Mouse (Mus musculus): ENCODE results near the gene Dot1l. TPM values are rescaled to one million over a fixed set of nuclear protein-coding genes. Genes with fewer than 3 reads are reported as not detected.

The Dot1l gene
- polyA plus RNA-seq (2015; fragmentation: Nextera tagmentation; extraction: Ambion mirVana), result 19.3 and 20.3 TPM in 2 replicates

DNA sequence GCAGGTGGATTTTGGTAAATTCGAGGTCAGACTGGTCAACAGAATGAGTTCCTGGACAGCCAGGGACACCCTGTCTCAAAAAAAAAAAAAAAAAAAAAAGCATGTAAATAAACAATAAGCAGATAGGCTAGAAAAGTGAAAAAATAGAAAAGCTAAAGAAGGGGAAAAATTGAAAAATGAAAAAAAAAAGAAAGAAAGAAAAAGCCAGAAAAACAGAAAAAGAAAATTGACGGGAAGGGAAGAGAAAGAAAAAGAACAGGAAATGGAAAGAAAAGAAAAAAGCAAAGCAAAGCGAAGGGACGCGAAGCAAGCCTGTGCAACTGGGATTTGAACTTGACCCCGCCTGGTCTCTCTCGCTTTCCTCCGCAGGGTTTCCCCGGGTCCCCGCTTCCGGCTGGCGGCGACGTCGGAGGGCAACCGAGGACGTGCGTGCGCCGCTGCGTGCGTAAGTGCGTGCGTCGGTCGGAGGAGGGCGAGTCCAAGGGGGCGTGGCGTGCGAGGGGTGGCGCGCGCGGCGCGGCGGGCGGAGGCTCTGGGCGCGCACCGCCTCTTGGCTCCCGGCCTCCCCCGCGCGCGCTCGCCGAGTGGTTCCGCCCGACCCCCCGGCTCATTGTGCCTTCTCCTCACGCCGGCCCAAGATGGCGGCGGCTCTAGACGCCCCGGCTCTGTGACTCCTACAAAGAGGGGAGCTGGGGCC lies at the start of gene Dot1l:
Gene Dot1l (plus strand): TSS at position 613 of the 697 bp plus-strand sequence.
- no peaks in the 10 kb centered on the region for H3K9me3 ChIP-seq (replicated peaks)
- H3K27me3 ChIP-seq (replicated peaks), result no peaks in the 10 kb centered on the region
- H3K36me3 ChIP-seq, result no peaks in the 10 kb centered on the region
- peak within 1 kb of the TSS; percentile 89 for H3K4me2 ChIP-seq
- peaks cover 58% of the 10 kb centered on the region for H3K4me1 ChIP-seq
- ATAC-seq (ENCODE audit: low FRiP score), result peak; percentile 94
- 1% methylated on average over 48 of the region's 57 CpGs for WGBS
- peak within 1 kb of the TSS; percentile 92 for H3K9ac ChIP-seq (replicated peaks)
- H3K27ac ChIP-seq (replicated peaks), result peak within 1 kb of the TSS; percentile 90
- peak within 1 kb of the TSS; percentile 73 for H3K4me3 ChIP-seq (replicated peaks)

DNA sequence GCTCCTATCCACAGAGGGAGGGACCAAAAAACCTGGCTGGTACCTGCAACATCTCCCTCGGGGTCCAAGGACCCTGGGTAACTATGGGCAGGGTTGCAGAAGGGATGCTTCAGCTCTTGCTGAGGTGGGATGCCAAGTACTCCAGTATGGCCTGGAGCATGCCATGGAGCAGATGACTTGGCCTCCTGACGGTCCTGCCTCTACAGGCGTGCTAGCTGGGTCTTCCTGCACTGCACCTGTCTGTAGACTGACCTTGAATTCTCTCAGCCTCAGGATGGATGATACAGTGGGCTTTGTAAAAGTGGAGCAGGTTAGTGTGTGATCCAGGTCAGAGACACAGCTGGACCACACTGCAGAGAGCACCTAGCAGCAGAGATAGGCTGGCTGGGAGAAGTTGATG lies 49.5 kb upstream of the Dot1l start:
- H3K36me3 ChIP-seq, result peaks cover 52% of the 10 kb centered on the region
- peaks cover 33% of the 10 kb centered on the region for H3K4me1 ChIP-seq
- H3K27ac ChIP-seq (replicated peaks), result no peak overlapping the region
- WGBS, result 81% methylated on average over 3 of the region's 3 CpGs
- no peak overlapping the region for H3K4me2 ChIP-seq
- ATAC-seq (ENCODE audit: low FRiP score), result no peak
- no peaks in the 10 kb centered on the region for H3K9me3 ChIP-seq (replicated peaks)
- H3K27me3 ChIP-seq (replicated peaks), result no peaks in the 10 kb centered on the region
- no peak overlapping the region for H3K9ac ChIP-seq (replicated peaks)
- H3K4me3 ChIP-seq (replicated peaks), result no peak overlapping the region

DNA sequence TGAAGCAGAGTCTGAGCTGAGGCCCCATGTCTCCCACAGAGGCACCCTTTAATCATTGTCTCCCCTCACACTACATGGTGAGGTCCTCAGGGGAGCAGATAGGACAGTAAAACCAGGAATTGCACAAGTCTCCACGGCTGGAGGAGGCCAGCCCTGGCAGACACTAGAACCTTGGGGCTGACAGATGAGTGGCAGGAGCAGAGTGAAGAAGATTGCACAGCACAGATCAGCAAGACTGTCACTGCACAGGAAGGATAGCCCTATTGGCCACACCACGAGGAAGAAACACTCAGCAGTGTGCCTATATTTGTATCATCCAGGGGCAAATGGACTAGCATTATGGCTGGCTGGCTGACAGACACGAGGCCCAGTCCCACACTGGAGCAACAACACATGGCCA lies 44.2 kb upstream of the Dot1l start:
- Histone ChIP-seq H3K9ac (replicated peaks) (no peak overlapping the region), H3K9me3 (replicated peaks) (no peaks in the 10 kb centered on the region), H3K27ac (replicated peaks) (no peak overlapping the region), H3K4me2 (no peak overlapping the region), H3K4me1 (no peaks in the 10 kb centered on the region), H3K27me3 (replicated peaks) (no peaks in the 10 kb centered on the region), H3K36me3 (peaks cover 97% of the 10 kb centered on the region), H3K4me3 (replicated peaks) (no peak overlapping the region)
- ATAC-seq (ENCODE audit: low FRiP score), result no peak
- 88% methylated on average over 3 of the region's 3 CpGs for WGBS

DNA sequence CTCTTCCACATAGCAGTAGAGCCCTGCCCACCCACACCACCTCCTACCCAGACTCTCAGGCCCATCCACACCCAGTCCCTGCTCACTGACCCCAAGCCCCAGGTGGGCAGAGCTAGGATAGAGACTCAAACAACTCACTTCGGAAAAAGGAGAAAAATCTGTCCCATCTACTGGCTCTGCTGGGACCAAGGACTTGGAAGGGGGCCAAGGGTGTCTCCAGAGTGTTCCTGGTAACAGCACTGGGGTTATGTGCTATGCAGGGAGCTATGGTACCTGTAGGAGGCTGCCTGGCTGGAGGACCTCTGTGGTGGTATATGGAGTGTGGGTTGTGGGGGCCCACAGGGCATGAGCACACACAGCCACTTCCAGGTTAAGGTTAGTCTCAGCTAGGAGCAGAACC lies 37.7 kb upstream of the Dot1l start:
- Histone ChIP-seq H3K9me3 (replicated peaks) (no peaks in the 10 kb centered on the region), H3K9ac (replicated peaks) (no peak overlapping the region), H3K27ac (replicated peaks) (no peak overlapping the region), H3K4me2 (no peak overlapping the region), H3K4me3 (replicated peaks) (no peak overlapping the region), H3K4me1 (no peaks in the 10 kb centered on the region), H3K27me3 (replicated peaks) (no peaks in the 10 kb centered on the region), H3K36me3 (peaks cover 95% of the 10 kb centered on the region)
- 72% methylated on average over 1 of the region's 1 CpGs for WGBS
- no peak for ATAC-seq (ENCODE audit: low FRiP score)

DNA sequence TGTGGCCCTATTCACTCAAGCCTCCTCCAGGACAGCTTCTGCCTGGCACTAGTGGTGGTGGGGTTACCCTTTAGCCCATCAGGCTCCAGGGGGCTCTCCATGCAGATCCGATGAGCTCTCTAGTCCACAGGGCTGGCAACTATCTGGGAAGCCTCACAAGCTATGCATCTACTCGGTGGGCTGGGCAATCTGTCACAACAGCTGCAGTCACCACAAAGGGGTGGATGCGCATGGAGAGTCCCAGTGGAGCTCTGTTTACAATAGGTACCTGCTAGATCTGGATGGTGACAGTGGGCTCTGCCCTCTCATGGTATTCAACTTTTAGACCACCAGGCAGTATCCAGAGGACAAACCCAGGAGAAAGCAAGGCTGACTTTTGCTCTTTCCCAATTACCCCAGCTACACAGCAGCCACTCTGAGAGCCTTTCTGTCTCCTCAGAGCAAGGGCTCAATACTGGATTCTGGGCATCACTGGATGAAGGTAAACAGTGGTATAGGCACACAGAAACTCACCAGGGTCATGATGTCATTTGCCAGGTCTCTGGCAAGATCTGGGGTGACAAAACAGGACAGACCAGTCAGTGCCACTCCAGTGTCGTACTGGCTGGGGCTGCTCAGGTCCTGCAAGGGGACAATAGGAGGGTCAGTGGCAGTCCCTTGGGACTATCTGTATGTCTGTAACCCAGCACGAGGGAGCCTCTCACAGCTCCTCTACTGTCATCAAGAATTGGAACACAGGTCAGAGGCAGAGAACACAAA lies 27.5 kb upstream of the Dot1l start:
- peaks cover 95% of the 10 kb centered on the region for H3K36me3 ChIP-seq
- no peak overlapping the region for H3K9ac ChIP-seq (replicated peaks)
- no peaks in the 10 kb centered on the region for H3K27me3 ChIP-seq (replicated peaks)
- no peak overlapping the region for H3K4me2 ChIP-seq
- no peak overlapping the region for H3K4me3 ChIP-seq (replicated peaks)
- no peaks in the 10 kb centered on the region for H3K9me3 ChIP-seq (replicated peaks)
- H3K4me1 ChIP-seq, result no peaks in the 10 kb centered on the region
- WGBS, result 86% methylated on average over 5 of the region's 5 CpGs
- no peak overlapping the region for H3K27ac ChIP-seq (replicated peaks)
- ATAC-seq (ENCODE audit: low FRiP score), result no peak

DNA sequence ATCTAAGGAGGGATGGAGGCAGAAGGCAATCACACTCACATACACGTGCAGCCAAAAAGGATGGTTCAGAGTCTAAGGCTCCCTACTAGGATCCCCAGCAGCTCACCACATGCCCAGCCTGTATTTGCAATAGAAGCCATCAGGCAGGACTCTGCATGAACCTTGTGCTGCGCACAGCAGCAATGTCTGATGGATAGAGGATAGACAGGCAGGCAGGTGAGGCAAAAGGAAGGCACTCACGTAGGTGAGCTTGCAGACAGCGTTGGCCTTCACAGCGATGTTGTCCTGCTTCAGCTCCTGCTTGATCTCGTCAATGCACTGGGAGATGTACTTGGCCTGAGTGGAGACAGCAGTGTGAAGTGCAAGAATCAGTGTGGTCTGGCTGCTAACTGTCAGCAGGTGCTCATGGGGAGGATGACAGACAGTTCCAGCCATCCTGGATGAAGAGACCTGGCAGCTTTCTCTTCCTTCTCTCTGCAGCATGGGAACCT lies 22.4 kb upstream of the Dot1l start:
- Histone ChIP-seq H3K27me3 (replicated peaks) (no peaks in the 10 kb centered on the region), H3K4me1 (peaks cover 20% of the 10 kb centered on the region), H3K36me3 (peaks cover 59% of the 10 kb centered on the region), H3K4me2 (no peak overlapping the region), H3K9ac (replicated peaks) (no peak overlapping the region), H3K27ac (replicated peaks) (no peak overlapping the region), H3K9me3 (replicated peaks) (no peaks in the 10 kb centered on the region), H3K4me3 (replicated peaks) (no peak overlapping the region)
- 91% methylated on average over 6 of the region's 6 CpGs for WGBS
- ATAC-seq (ENCODE audit: low FRiP score), result no peak

DNA sequence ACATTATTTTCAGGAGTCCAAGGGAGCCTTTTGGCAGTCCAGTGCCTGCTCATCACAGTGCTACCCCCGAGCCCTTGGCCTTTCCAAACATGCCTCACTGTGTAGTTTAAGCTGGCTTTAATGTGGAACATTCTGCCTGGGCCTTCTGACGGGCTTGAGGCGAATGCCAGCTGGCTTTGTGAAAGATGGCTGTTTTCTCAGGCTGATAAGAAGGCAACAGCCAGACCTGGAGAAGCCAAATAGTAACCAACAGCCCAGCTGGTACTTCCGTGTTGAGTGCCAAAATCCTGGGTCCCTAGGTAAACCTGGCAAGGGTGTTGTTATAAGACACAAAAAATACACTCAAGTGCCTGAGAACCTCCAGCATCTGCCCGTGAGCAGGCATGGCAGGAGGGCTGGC lies 18.3 kb upstream of the Dot1l start:
- ATAC-seq (ENCODE audit: low FRiP score), result no peak
- 65% methylated on average over 5 of the region's 5 CpGs for whole genome bisulfite sequencing
- H3K4me3 ChIP-seq (replicated peaks), result no peak overlapping the region
- H3K27ac ChIP-seq (replicated peaks), result peak overlapping the region; percentile 6
- peaks cover 21% of the 10 kb centered on the region for H3K36me3 ChIP-seq
- no peaks in the 10 kb centered on the region for H3K27me3 ChIP-seq (replicated peaks)
- H3K4me1 ChIP-seq, result peaks cover 55% of the 10 kb centered on the region
- H3K9ac ChIP-seq (replicated peaks), result no peak overlapping the region
- H3K9me3 ChIP-seq (replicated peaks), result no peaks in the 10 kb centered on the region
- no peak overlapping the region for H3K4me2 ChIP-seq

DNA sequence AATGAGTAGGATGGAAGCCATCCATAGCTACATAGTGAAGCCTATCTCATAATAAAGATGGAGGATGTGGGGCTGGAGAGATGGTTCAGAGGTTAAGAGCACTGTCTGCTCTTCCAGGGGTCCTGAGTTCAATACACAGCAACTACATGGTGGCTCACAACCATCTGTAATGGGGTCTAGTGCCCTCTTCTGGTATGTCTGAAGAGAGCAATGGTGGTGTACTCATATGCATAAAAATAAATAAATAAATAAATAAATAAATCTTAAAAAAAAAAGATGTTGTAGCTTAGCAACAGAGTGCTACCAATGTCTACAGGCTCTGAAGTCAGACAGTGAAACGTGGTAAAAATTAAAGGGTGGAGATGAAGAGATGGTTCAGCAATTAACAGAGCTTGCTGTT lies 16.3 kb upstream of the Dot1l start:
- H3K27ac ChIP-seq (replicated peaks), result no peak overlapping the region
- H3K4me1 ChIP-seq, result peaks cover 60% of the 10 kb centered on the region
- 57% methylated on average over 1 of the region's 1 CpGs for WGBS
- no peak for ATAC-seq (ENCODE audit: low FRiP score)
- H3K9me3 ChIP-seq (replicated peaks), result no peaks in the 10 kb centered on the region
- no peaks in the 10 kb centered on the region for H3K27me3 ChIP-seq (replicated peaks)
- H3K9ac ChIP-seq (replicated peaks), result no peak overlapping the region
- H3K4me3 ChIP-seq (replicated peaks), result no peak overlapping the region
- no peak overlapping the region for H3K4me2 ChIP-seq
- H3K36me3 ChIP-seq, result peaks cover 9% of the 10 kb centered on the region; the same call in 1 of the 2 replicates

DNA sequence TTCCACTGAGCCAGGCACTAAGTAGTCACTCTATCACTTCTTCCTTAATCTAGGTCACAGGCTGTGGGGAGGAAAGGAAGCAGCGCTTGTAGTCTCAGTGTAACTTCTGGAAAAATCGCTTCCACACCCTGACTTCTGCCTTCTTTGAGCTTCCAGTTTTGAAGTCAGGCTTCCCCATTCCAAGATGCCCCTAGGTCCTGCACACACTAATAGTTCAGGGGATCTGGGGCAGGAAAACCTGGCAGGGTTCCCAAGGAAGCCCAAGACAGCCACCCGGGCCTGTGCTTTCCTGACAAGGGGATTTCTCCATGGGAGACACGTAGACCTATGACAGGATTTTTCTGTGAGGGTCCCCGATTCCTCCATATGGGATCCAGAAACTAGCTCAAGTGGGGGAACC lies 13.9 kb upstream of the Dot1l start:
- Histone ChIP-seq H3K27me3 (replicated peaks) (0 out of 2 replicates have a peak, but pooled peaks cover under 1% of the 10 kb centered on the region), H3K4me1 (peaks cover 54% of the 10 kb centered on the region), H3K4me3 (replicated peaks) (peak overlapping the region; percentile 99), H3K9me3 (replicated peaks) (no peaks in the 10 kb centered on the region), H3K4me2 (peak overlapping the region; percentile 97), H3K36me3 (0 out of 2 replicates have a peak, but pooled peaks cover 9% of the 10 kb centered on the region), H3K27ac (replicated peaks) (peak overlapping the region; percentile 89), H3K9ac (replicated peaks) (peak overlapping the region; percentile 99)
- no peak for ATAC-seq (ENCODE audit: low FRiP score)
- 31% methylated on average over 5 of the region's 5 CpGs for WGBS

DNA sequence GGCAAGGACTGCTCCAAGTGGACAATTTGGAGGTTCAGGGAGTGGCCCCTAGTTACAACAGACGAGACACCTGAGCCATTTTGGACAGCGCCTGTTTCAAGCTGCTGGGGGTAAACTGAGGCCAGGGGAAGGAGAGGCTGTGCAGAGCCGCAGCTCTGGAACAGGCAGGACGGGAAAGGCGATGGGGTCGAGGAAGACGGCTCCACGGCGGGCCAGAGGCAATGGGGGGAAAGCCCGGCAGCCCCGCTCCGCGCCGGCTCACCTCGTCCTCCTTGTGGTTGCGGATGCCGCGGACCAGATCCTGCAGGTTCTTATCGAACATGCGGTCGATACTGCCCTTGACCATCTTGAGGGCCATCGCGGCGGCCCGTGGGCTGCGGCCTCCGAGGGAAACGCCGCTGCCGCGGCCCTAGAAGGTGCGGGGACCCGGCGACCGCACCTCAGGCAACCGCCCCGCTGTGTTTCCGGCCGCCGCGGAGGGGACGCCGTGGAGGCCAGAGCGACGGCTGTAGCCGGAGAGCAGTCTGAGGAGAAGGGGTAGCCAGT lies 13.3 kb upstream of the Dot1l start:
- H3K9ac ChIP-seq (replicated peaks), result peak overlapping the region; percentile 99
- no peaks in the 10 kb centered on the region for H3K9me3 ChIP-seq (replicated peaks)
- peaks cover 50% of the 10 kb centered on the region for H3K4me1 ChIP-seq
- ATAC-seq (ENCODE audit: low FRiP score), result peak; percentile 35
- under 1% methylated on average over 46 of the region's 46 CpGs for WGBS
- H3K27ac ChIP-seq (replicated peaks), result peak overlapping the region; percentile 89
- H3K4me3 ChIP-seq (replicated peaks), result peak overlapping the region; percentile 99
- H3K27me3 ChIP-seq (replicated peaks), result 0 out of 2 replicates have a peak, but pooled peaks cover 4% of the 10 kb centered on the region
- 0 out of 2 replicates have a peak, but pooled peaks cover 7% of the 10 kb centered on the region for H3K36me3 ChIP-seq
- peak overlapping the region; percentile 97 for H3K4me2 ChIP-seq

DNA sequence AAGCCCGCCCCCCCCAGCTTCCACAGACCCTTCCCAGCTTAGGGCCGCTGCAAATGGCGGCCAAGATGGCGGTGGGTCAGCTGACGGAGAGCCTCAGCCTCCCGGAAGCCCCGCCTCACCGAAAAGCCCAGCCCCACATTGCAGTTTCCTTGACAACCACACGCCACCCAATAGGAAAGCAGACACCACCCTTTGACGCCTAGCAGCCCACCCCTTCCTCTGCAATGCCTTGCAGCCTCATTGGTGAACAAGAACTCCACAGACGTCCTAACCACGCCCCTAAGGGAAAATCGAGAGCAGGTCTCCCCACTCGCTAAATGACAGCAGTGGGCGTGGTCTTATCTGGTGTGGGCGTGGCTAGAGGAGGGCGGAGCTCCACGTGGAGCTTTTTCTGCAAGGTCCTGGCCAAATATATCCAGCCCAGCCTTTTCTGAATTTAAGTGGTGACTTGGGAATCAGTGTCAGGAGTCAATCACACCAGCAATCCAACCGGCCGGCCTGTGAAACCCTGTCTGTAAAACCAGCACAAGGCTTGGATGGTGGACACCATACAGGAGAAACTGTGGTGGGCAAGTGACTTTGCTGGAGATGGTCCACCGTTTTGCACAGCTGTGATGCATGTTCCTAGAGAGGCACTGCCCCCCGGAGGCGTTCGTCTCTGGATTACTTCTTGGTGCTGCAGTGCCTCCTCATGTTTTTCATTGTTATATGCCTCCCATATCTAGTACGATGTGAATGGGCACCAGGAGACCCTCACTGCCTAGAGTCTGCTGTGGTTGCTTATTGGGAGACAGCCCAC lies 12.6 kb upstream of the Dot1l start, which contains the start of gene Ap3d1:
Gene Ap3d1 (minus strand): TSS at position 85 of the 799 bp plus-strand sequence.
- ATAC-seq (ENCODE audit: low FRiP score), result peak; percentile 99
- Histone ChIP-seq H3K9me3 (replicated peaks) (no peaks in the 10 kb centered on the region), H3K36me3 (0 out of 2 replicates have a peak, but pooled peaks cover 2% of the 10 kb centered on the region), H3K27me3 (replicated peaks) (0 out of 2 replicates have a peak, but pooled peaks cover 4% of the 10 kb centered on the region), H3K4me3 (replicated peaks) (peak within 1 kb of the TSS; percentile 99), H3K4me2 (peak within 1 kb of the TSS; percentile 97), H3K27ac (replicated peaks) (peak within 1 kb of the TSS; percentile 89), H3K9ac (replicated peaks) (peak within 1 kb of the TSS; percentile 99), H3K4me1 (peaks cover 43% of the 10 kb centered on the region)
- WGBS, result 2% methylated on average over 25 of the region's 25 CpGs

All from neural tube, embryonic 15.5 days (tissue).